Mouse (Mus musculus) heart, adult 2 months (tissue): ENCODE data around the gene Timm13.

Experiments used
- CTCF ChIP-seq: fragments of 200-600 bp; IDR thresholded peaks from 2 replicates; pipeline ENCODE4 v1.8.1; 2022; ENCODE audit warnings: antibody characterized with exemption, mild to moderate bottlenecking, moderate library complexity
- EP300 ChIP-seq: fragments of 200-500 bp; IDR thresholded peaks from 2 replicates; pipeline ENCODE4 v1.6.1; 2011; ENCODE audit warnings: low read depth, low read length, control low read depth; ENCODE audit not compliant: insufficient read depth
- POLR2A ChIP-seq: fragments of 200-500 bp; IDR thresholded peaks from 2 replicates; pipeline ENCODE4 v1.6.1; 2011; ENCODE audit warnings: mild to moderate bottlenecking, low read depth, low read length, control low read depth; ENCODE audit not compliant: insufficient read depth

- TF ChIP-seq POLR2A (no peak), CTCF (no peak), EP300 (no peak)
Measured at GRCm38 (mm10) chr10:80935698-80936097, 34.9 kb upstream of the Timm13 start.
